Mouse (Mus musculus) left cerebral cortex, postnatal 14 days (tissue): ENCODE data around the gene Ccdc42. TPM values are rescaled to one million over a fixed set of nuclear protein-coding genes. Genes with fewer than 3 reads are reported as not detected.

Experiments used
- DNase-seq, 2 experiments: peaks; one replicate each; pipeline ENCODE4 v3.0.0; 2021 to 2022; ENCODE audit warnings: low spot score in 2 of 2, mixed read lengths in 1 of 2
- intact Hi-C: fragments of 180-260 bp; cut with DNase I; formaldehyde crosslinking; loops from one replicate; pipeline ENCODE4 v1.15.1; 2025
- total RNA-seq, 2 experiments: library from RNA; stranded (reverse); gene quantifications; 2 replicates each; pipeline ENCODE4 v1.2.3; 2021

Gene Ccdc42
- total RNA-seq, 2 experiments from 2014 or later, result 0.95 to 0.99 TPM

DNA sequence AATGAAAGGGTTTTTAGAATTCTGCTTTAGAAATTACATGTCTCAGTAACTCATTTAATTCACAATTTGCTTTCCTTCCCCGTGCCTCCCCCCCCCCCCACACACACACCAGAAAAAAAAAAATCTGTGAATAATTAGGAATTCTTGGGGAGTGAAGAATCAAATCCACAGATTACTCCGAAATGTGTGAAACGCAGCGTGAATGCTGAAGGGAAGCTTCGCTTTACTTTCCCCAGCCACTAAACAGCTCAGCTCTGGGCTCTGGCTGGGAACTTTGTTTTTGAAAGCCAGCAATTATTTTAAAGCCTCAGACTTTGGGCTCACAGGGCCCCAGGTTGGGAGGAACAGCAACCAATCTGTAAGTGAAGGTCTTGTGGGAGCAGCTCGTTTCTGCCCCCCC is 6.3 kb upstream of the Ccdc42 start:
- DNase-seq, result no peak
- intact Hi-C loops, result no loop called here

DNA sequence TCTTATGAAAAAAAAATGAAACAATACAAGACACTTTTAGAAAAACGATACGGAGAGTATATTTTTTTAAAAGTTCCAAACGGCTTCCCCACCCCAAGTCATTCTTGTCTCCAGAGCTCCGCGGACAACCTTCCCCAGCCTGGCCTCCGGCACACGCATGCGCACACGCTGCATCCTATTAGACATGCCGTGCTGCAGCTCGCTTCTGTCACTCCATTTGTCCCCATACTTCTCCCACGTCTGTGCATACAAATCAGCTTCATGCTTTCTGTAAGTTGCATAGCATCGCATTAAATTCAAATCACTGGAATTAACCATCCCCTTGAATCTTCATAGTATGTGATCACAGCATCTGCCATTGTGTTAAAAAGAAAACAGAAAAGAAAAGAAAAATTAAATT is 3.6 kb upstream of the Ccdc42 start:
- DNase-seq, result peak; percentile 70 to 76
- intact Hi-C loops, result no loop called here

DNA sequence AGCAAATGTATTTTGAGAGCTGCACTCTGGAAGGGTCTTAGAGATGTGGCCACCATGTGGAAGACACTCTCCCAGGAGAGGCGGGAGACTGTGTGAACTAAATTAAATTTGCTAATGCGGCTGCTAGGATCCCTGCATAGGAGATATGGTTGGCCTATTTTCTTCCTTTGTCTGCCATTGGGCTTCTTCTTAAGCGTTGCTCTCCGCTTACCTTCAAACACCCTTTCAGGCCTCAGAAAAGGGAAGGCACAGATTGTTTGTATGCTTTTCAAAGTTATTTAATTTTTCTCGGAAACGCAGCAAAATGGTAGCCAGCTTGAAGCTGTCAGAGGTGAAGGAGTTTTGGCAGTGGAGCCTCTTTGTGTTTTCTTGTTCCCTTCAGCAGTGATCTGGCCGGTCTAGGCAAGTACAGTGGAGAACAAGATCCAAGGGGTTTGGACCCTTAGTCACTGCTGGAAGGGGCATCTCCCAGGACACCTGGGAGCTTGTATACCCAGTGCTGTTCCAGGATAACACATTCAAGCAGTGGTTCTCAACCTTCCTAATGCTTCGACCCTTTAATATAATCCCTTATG is 2.8 kb upstream of the Ccdc42 start:
- intact Hi-C loops, result no loop called here
- DNase-seq, result no peak

DNA sequence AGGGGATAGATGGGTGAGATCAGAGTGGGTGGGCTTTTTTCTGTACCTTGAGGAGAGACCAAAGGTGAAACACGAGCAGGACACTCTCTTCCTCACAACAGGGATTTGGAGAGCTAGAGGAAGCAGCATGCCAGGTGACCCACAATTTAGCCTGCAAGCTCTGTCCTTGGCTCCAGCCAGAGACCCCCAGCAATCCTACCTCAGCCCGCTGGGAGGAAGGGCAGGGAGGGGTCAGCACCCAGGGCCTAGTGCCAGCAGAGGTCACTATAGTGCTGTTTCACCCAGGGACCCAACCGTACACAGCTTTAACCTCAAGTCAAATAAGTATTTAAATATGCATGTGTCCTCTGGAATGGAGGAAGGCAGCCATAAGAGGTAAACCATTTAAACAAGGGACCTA is 931 bp upstream of the Ccdc42 start:
- intact Hi-C loops, result loop anchor here (5.0 kb wide), 1 partner anchor 106 kb away; the partner anchor contains the start of gene Myh10
- no peak for DNase-seq

DNA sequence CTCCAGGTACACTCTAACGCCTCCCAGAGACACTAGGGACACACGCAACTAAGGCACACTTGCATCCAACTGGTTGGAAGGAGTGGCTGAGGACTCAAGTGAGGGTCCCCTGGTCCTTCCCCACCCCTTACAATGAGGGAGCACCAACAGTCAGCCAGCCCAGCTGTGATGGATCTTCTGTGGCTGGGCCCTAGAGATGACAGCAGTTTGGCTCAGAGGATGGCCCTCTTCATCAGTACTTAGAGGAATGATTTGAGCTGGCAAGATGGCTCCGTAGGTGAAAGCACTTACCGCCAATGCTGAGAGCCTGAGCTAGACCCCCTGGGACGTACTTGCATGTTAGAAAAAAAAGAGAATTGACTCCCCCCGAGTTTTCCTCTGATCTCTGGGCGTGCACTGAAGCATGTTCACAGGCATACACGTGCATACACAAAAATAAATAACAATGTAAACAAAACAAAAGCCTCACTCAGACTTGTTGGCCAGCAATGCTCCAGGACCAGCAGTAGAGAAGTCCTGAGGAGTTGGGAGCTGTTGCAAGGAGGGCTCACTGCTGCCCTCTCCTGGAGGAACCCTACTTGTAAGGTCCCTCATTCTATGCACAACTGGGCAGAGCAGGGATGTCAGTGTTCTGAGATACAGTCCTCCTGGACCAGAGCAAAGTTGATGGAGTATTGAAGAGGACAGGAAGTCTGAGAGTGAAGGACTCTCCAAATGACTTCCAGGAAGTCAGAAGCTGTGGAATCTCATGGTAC is 2.4 kb downstream of the Ccdc42 start:
- intact Hi-C loops, result loop anchor here (5.0 kb wide), 1 partner anchor 103 kb away; the partner anchor contains the start of gene Myh10
- peak; percentile 77 to 87 for DNase-seq

DNA sequence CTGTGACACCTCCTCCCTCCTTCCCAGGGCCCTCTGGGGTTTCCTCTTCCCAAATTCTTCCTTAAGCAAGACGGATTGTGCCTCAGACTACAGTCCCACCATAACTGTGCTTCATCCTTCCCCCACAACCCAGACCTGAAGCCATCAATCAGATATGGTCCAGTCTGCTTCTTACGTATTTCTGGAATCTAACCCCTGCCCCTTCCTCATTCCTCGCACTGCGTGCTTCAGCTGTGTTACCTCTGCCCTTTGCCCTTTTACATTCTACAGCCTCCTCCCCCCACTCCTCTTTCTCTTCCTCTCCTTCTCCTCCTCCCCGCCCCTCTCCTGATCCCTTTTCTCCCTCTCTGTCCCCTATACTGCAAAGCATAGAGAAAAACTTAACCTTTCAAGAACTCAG is 4.9 kb downstream of the Ccdc42 start:
- intact Hi-C loops, result no loop called here
- DNase-seq, result no peak

DNA sequence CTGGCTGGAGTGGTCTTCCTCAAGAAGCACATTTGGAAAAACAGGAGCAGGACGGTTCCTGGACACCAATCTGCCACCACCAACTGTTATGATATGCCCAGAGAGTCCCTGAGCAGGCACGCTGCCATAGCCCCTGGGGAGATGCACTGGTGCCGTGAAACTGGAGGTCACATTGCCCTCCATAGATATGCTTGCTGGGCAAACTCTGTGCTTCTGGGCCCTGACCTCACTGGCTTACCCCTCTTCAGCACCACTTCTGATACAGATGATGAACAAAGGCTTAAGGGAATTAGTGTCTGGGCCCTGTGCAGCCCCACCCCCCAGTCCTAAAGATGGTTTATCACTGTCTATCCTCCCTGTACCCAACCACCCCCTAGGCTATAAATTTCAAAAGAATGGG is 6.4 kb downstream of the Ccdc42 start:
- intact Hi-C loops, result no loop called here
- DNase-seq, result no peak

DNA sequence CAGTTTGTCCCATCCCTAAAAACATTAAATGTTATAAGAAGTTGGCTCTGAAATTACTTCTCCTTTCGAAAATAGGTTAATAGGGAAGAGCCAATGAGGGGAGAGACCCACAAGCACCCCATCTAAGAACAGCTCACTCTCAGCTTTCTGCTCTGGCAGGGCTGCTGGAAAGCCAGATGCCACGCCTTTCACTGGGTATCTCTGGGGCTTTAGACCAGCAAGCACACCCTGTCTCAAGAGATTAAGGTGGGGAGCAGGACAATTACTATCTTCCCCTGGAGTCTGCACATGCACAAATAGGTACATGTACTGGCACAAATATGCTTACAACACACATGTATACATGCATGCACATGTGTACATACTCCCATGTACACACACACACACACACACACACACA is 11.1 kb downstream of the Ccdc42 start:
- intact Hi-C loops, result no loop called here
- DNase-seq, result no peak

DNA sequence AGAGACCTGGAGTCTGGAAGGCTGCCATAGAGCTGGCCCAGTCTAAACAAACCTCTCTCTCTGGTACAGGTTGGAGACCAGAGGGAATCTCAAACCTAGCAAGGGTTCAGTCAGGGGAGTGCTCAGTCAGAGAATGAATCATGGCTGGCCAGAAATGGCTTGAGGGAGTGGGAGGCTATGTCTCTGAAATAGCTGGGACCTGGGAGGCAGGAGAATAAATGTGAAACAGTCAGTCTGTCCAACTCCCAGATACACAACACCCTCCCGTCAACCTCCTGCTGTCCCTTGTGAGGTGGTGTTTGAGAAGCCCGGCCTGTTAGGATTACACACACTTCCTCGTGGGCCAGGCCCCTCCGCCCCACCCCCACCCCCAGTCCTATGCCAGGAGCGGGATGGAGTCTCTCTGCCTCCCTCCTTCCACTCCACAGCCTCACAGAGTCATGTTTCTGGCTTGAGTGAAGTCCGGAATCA is 13.8 kb downstream of the Ccdc42 start:
- no peak for DNase-seq
- intact Hi-C loops, result no loop called here

DNA sequence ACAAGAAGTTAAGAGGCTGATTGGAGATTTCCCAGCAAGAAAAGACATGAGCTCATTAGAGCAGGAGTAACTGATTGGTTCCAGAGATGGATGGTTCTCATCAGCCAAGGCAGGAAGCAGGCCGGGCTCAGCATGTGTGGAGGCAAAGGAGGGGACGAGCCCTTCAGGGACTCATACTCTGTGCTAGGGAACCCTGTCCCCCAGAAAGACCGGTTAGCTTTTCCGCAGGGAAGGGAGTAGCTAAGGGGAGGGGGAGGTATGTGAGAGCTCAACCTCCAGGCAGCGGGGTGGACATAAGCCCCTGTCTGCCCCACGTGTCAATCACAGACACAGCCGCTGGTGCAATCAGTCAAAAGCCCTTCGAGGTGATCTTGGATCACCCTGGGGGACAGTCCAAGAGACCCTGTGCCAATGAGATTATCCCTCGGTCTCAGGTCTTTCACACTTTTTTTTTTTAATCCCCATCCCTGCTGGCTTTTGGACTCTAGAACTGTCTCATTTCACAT is 14.7 kb downstream of the Ccdc42 start:
- intact Hi-C loops, result no loop called here

DNA sequence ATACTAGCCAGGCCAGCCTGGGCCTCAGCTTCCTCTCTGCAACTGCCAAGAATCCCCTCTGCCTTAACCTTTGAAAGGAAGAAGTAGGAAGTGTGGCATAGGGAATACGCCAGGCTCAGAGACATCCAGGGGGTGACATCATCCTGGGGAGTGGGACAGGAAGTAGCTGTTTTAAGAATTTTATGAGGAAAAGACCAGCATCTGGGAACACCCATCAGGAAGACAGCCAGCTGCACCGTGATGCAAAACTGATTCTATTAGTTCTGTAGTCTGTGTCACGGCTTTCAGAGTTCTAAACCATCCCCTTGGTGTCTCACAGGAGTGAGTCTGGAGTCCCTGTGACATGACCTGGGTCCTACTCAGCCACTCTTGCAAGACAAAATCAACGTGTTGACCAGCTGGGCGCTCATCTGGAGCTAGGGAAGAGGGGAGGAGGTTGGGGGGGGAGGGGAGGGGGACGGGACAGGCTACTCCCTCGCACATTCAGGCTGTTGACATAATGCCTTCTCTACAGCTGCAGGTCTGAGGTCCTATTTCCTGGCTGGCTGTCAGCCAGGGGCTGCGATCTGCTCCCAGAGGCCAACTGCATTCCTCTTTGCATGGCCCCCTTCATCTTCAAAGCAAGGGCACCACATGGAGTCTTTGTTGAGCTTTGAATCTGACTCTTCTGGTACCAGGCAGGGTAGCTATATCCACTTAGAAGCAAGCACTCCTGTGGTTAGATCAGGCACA is 15.5 kb downstream of the Ccdc42 start:
- intact Hi-C loops, result no loop called here
- no peak for DNase-seq

More for the DNA sequence above, 14.7 kb downstream of the Ccdc42 start:
- DNase-seq, result no peak

DNA sequence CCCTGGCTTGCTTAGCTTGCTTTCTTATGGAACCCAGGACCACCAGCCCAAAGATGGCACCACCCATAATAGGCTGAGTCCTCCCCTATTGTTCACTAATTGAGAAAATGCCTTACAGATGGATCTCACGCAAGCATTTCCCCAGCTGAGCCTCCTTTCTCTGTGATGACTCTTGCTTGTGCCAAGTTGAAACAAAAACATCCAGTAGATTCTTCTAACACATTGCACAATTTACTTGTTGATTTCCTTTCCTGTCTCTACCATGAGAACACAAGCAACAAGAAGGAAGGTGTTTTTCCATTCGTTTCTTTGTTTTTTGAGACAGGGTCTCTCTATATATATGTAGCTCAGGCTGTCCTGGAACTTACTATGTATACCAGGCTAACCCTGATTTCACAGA is 20.2 kb downstream of the Ccdc42 start:
- no peak for DNase-seq
- intact Hi-C loops, result no loop called here

DNA sequence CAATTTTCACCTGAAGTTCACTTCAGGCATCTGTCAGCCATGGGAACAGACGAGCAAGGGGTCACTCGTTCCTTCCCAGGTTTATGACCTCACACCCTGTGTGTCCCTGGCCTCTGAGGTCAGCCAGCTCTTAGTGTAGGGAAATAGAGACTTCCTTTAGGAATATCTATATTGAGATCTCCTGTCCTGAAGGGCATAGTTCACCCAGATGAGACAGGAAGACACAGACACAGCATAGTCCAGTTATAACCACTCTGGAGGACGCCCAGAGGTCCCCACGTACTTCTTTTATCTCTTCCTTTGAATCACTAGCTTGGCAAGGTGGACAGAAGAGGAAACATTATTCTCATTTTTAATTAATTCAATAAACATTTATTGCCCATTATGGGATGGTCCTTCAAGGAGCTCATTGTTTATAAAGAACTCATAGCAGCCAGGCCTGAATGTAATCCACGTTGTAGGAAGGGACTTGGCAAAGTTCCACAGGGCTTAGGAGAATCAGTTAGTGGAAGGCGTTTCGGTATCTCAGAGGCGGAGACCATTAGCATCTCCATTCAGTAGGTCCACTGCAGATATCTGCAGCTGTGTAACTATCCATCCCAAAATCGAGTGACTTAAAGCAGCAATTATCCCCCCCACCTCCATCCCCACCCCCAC is 23.2 kb downstream of the Ccdc42 start:
- no peak for DNase-seq
- intact Hi-C loops, result no loop called here

DNA sequence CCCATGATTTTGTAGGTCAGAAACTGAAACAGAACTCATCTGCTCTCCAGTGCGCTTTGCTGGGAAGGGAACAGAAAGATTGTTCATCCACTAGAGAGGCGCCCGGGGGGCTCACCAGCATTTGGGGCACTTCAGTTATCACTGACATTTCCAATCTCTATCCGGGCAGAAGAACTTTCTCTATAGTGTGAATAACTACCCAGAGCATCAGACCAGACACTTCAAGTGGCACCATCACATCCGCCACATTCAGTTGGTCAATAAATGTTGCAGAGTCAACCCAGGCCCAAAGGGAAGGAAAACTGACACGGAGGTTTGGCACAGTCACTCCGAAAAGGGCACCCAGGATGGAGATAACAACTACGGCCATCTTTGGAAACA is 23.7 kb downstream of the Ccdc42 start:
- intact Hi-C loops, result no loop called here
- DNase-seq, result no peak

DNA sequence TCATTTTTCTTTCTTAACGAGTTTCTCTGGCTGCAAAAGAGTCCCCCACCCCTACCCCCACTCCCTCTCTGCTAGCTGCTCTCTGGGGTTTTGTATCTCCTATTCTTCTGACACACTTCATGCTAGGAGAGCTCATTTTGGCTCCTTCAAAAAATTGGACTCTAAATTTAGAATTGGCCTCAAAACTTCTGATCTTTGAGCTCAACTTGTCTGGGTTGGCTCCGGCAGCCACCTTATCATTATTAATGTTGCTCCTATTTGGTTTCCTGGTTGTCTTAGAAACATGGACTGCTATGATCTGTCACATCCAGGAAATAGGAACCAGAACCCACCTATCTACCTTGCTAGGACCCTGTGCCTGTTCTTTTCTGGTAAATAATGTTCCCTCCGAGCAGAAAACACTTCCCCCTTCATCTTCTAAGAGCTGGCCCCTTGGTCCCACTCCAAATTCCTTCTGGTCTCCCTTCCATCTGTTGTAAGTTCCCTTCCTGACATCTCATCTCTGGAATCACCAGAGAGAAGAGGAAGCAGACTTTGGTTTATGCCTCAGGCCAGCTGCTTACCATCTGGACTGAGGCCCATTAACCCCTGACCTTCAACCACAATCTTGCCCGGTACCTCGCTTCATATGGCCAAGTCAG is 26.4 kb downstream of the Ccdc42 start:
- intact Hi-C loops, result no loop called here
- DNase-seq, result no peak

DNA sequence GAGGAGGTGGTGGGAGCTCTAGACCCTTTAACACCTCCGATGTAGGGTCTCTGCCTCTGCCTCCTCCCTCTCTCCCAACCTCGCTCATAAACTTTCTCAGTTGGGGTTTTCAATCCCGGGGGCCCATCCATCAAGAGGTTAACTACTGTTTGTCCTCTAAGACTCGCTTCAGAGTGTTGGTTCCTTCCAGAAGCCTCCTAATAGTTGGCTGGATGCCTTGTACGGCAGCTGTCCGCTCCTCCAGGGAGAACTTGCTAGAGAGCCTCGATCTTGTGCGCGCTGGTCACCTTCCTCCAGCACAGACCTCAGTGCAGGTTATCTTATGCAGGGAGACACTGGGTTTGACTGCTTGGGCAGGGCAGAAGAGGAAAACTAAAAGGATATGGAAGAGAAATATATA is 35.9 kb downstream of the Ccdc42 start:
- intact Hi-C loops, result no loop called here
- no peak for DNase-seq

DNA sequence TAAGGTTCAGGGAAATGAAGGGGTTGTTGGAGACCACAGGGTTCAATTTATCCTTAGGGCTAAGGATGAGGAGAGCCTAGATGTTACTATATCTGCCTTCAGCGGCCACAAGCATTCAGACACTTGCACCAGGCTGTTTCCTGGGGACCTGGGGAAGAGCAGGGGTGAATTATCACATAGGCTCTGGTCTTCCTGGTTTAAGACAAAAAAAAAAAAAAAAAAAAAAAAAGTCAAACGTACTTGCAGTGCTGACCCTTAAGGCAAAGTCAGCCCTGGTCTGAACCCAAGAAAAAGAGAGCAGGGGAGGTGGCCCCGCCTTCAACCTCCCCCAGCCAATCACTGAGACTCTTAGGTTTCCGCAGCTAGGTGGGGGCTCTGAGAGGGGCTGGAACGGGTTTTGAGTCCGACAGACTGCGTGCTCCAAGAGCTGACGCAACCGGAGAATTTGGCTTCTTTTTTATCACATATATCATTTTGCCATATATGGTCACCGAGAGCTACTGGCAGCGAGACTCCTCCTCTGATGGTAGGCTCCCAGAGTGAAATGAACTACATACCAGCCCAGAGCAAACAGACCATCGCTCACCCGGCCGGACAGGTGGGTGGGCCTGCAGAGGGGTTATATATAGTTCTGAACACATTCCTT is 36.5 kb downstream of the Ccdc42 start:
- intact Hi-C loops, result no loop called here
- peak; percentile 64 to 91 for DNase-seq

DNA sequence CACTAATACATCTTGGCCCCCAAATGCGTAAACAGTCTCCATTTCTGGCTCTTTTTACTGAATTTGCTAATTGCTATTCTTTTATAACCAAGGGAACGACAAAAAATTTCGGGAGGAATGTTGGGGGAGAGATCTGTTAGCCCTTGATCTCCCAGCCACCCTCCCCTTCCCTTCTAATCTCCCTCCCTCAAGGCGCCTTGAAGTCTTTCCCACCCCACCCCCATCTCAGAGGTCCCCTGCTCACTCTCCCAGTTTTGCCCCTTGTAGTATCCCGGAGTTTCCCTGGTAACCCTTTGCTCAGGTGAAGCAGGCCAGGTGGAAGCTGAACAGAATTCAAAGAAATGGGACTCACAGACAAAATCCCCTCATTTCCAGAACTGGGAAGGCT is 37.0 kb downstream of the Ccdc42 start:
- intact Hi-C loops, result no loop called here
- DNase-seq, result no peak
